Mouse (Mus musculus) testis, adult 10 weeks (tissue): ENCODE results near the gene Olfr313. TPM values are rescaled to one million over a fixed set of nuclear protein-coding genes. Genes with fewer than 3 reads are reported as not detected.

Source experiments
- polyA plus RNA-seq: library from polyadenylated mRNA; stranded (reverse); fragments of 350-450 nt; fragmentation: Illumina TruSeq; extraction: RNeasy Lipid Tissue Mini Kit (QIAGEN cat#74804); gene quantifications from one replicate; pipeline ENCODE4 v1.2.3, GENCODE M21; 2014; ENCODE audit warnings: low read depth, low replicate concordance

The Olfr313 gene
- polyA plus RNA-seq = not detected

DNA sequence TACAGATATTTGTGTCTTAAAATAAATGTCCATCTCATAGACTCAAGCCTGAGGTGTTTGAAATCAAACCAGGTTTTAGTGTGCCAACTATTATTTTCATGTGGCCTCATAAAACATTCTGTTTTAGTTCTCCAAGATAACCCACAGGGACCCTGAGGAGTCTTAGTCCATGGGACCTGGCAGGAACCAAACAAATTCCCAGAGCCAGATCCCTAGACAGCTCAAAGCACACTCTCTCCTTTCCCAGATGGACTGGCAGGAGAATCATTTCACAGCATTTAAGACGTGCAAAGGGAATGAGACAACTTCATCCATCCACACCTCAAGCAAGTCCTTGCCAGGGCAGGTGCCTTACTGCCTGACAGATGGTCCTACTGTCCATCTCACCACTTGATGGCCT lies at the start of gene Olfr313:
Gene Olfr313, plus strand, starts transcription at position 301 of the 400 bp plus-strand sequence.

DNA sequence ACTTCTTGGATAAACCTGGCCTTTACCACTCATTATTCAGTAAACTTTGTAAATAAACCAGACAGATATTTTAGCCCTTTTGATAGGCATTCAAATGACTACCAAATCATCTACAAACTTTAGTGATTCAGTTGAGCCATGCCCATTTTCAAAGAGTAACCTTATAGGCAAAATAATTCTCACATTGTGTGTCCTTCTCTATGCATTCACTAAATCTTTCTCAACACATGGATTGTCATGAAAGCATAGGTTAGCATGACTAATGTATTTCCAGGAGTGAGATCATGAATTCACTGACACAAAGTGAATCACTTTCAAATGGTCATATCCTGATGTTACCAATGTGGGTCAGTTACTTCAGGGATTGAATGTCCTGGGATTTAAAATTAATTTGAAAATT lies 41.9 kb upstream of the Olfr313 start, which contains the start of gene Olfr315:
Gene Olfr315, plus strand, starts transcription at position 301 of the 400 bp plus-strand sequence.

DNA sequence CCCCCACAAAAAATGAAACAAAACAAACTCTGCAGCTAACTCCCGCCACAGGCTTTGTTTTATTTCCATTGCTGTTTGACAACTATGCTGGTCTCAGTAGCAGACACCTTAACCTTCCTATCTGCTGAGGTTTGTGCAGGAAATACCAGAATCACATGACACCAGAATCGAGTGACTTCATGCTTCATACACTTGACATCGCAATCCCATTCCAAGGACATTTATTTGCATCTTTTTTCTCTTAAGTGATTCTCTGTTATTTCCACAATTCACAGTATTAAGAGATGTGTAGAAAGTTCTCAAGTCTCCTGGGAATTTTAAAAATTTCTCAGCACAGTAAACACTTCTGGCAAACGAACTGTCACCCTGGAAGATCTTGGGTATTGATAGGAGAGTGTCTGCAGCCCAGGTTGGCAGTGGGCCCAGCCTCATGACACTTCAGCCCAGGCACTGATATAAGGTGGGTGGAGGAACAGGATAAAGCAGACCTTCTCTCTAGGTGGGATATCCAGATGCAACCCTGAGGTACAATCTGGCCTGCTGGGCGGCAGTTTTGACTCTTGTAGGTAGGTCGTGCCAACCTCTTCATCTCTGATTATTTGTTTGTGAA lies 32.2 kb upstream of the Olfr313 start, which contains the start of gene Olfr314:
Gene Olfr314, plus strand, starts transcription at position 473 of the 610 bp plus-strand sequence.

DNA sequence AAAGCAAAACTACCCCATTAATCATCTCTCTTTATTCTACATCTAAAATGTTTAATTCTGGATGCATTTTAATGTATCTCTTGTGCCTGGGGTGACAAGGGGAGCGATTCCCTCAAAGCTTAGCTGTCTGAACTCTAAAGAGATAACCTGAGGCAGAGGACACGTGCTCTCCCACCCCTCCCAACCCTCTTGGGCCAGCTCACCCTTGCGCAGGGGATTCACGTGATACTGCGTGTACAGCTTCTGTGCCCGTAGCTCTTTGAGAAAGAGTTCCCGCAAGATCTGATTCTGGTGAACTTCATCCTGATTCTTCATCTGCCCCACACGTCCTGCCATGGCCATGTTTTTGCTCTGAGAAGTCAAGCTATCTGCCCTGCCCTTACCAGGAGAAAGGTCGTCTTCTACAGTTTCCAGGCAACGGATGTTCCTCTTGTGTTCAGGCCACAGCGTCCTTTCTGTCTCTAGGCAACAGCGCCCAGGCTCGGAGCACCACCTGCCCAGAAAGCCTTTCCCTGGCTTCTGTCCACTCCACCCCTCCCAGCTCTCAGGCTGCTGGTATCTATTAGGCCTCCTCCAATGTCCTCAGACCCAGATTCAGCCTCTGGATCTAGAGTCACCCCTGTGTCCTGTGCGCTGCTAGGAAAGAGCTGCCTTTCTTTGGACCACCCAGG lies 13.1 kb upstream of the Olfr313 start, which contains the start of gene Fam183b:
Gene Fam183b, minus strand, starts transcription at position 403 of the 671 bp plus-strand sequence.

DNA sequence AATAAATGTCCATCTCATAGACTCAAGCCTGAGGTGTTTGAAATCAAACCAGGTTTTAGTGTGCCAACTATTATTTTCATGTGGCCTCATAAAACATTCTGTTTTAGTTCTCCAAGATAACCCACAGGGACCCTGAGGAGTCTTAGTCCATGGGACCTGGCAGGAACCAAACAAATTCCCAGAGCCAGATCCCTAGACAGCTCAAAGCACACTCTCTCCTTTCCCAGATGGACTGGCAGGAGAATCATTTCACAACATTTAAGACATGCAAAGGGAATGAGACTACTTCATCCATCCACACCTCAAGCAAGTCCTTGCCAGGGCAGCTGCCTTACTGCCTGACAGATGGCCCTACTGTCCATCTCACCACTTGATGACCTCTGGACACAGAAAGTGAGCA lies 14.1 kb downstream of the Olfr313 start, which contains the start of gene Olfr312:
Gene Olfr312, plus strand, starts transcription at position 301 of the 400 bp plus-strand sequence.

DNA sequence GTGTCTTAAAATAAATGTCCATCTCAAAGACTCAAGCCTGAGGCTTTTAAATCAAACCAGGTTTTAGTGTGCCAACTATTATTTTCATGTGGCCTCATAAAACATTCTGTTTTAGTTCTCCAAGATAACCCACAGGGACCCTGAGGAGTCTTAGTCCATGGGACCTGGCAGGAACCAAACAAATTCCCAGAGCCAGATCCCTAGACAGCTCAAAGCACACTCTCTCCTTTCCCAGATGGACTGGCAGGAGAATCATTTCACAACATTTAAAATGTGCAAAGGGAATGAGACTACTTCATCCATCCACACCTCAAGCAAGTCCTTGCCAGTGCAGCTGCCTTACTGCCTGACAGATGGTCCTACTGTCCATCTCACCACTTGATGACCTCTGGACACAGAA lies 24.2 kb downstream of the Olfr313 start, which contains the start of gene Olfr311:
Gene Olfr311, plus strand, starts transcription at position 301 of the 400 bp plus-strand sequence.

DNA sequence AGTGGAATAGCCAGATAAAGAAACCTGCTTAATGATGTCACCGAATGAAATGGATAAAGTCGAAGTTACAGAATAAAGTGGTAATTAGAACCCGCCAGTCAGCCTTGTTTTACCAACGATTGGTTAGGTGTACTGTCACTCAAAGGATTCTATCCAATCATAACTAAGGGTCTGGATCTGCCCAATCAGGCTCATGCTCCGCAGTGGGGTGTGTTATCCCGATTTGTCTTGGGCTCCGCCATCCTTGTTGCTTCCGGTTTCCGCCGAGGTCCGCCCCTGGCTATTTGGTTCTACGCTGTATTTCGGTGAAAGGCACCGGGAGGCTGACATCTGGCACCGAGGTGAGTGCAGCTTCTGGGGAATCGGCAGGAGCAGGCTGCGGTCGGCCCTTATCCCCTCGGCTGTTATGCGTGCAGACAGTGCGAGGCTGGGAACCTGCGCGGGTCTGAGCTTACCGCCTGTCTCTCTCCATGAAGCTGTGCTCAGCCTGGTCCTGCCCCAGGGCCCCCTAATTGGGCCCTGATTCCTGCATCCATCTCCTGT lies 32.2 kb downstream of the Olfr313 start, which contains the start of gene Gm12258:
Gene Gm12258, plus strand, starts transcription at position 240 of the 543 bp plus-strand sequence.

DNA sequence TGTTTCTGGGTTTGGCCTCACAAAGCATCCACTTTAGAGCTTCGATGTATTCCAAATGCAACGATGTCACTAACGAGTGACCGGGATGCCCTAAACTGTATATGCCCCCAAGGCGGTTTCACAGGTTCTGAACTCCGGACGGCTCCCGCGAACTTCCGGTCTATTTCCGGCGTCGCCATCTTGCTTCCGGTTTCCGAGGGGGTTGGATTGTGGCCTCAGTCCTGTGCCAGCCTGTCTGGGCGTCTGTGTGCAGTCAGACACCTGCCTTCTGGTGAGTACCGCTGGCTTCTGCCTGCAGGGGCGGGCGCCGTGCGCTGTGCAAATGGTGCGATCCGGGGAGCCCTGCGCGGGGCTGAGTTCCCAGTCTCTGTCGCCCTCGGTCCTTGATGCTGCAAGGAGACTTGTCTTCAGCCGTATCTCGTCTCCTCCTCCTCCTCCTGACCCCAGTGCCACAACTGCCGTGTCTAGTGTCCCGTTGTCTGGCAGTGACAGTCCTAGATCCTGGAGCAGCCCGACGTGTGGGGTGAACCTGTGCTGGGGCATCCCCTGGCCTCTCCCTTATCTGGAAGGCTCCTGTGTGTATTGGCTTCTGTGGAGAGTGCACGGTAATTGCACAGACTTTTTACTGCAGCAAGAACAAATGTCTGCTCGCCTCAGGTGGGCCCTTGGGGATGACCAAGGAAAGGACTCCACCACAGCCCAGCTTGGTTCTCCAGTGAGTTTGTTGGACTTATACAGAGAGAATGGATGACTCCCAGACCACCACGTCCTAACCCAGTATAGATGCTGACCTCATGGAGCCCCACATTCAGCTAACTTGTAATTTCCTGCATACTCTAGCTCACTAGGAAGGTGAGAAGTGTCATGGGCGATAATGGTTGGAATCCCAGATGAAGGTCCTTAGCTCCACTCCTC lies 52.5 kb downstream of the Olfr313 start, which contains the start of gene 2810021J22Rik:
Gene 2810021J22Rik, plus strand, starts transcription at position 178 of the 915 bp plus-strand sequence.

Other genes with a start within 250 kb of the Olfr313 start
- not detected for gene Olfr224, start 244.4 kb upstream of the Olfr313 start, polyA plus RNA-seq
- 0.21 TPM for gene Olfr325, start 237.3 kb upstream of the Olfr313 start, polyA plus RNA-seq
- not detected for gene Olfr324, start 219.9 kb upstream of the Olfr313 start, polyA plus RNA-seq
- 0.35 TPM for gene 2210407C18Rik, start 198.9 kb upstream of the Olfr313 start, polyA plus RNA-seq
- 0.49 TPM for gene Olfr323, start 184.5 kb upstream of the Olfr313 start, polyA plus RNA-seq
- not detected for gene Trim58, start 174.5 kb upstream of the Olfr313 start, polyA plus RNA-seq
- not detected for gene Olfr322, start 156.2 kb upstream of the Olfr313 start, polyA plus RNA-seq
- not detected for gene Olfr320, start 133.9 kb upstream of the Olfr313 start, polyA plus RNA-seq
- gene Olfr319, start 115.8 kb upstream of the Olfr313 start, polyA plus RNA-seq = not detected
- not detected for gene Olfr318, start 91.0 kb upstream of the Olfr313 start, polyA plus RNA-seq
- 0.21 TPM for gene Olfr317, start 75.8 kb upstream of the Olfr313 start, polyA plus RNA-seq
- gene Olfr316, start 62.3 kb upstream of the Olfr313 start, polyA plus RNA-seq = 1.7 TPM
- gene Olfr315, start 41.8 kb upstream of the Olfr313 start, polyA plus RNA-seq = not detected
- gene Olfr314, start 32.0 kb upstream of the Olfr313 start, polyA plus RNA-seq = not detected
- 197 TPM for gene Fam183b, start 13.0 kb upstream of the Olfr313 start, polyA plus RNA-seq
- gene Olfr312, start 14.2 kb downstream of the Olfr313 start, polyA plus RNA-seq = 0.06 TPM
- not detected for gene Olfr311, start 24.3 kb downstream of the Olfr313 start, polyA plus RNA-seq
- gene Gm12258, start 32.2 kb downstream of the Olfr313 start, polyA plus RNA-seq = 3.4 TPM
- 7.0 TPM for gene 2810021J22Rik, start 52.2 kb downstream of the Olfr313 start, polyA plus RNA-seq
- gene Zfp39, start 89.2 kb downstream of the Olfr313 start, polyA plus RNA-seq = 121 TPM
- gene Btnl10, start 102.9 kb downstream of the Olfr313 start, polyA plus RNA-seq = 11.0 TPM
- gene Rnf187, start 123.9 kb downstream of the Olfr313 start, polyA plus RNA-seq = 20.1 TPM
- not detected for gene Hist3h2ba, start 133.9 kb downstream of the Olfr313 start, polyA plus RNA-seq
- 8.3 TPM for gene Hist3h2a, start 139.7 kb downstream of the Olfr313 start, polyA plus RNA-seq
- gene Trim17, start 139.7 kb downstream of the Olfr313 start, polyA plus RNA-seq = 32.5 TPM
- 6.4 TPM for gene Trim11, start 163.1 kb downstream of the Olfr313 start, polyA plus RNA-seq